Mouse (Mus musculus) cerebellum, postnatal 4 days (tissue): ENCODE results near the gene Foxp1.

Experiments
- DNase-seq, 2 experiments: peaks; one replicate each; pipeline ENCODE4 v3.0.0; 2022; ENCODE audit warnings: low spot score in 2 of 2, mixed read lengths in 1 of 2

Foxp1 gene

DNA sequence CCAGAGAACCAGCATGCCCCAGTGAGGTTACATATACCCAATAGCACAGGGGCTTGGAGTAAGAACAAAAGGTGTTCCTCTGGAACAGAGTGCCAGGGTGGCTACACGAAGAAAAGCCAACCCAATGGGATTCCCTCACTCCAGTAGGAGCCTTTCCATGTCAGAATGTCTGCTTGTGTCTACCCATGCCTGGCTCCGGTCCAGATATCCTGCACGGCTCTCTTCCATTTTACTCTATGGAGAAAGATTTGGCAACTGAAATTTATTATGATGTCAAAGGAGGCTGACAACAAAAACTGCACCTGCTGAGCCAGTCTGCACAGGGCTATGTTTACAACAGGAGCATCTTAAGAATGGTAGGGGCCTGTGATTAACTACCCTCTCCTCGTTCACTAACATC lies 233.3 kb downstream of the Foxp1 start:
- no peak for DNase-seq

GRCm38 (mm10) chr6:99285026-99285425 lies 237.5 kb downstream of the Foxp1 start:
- DNase-seq, result no peak

DNA sequence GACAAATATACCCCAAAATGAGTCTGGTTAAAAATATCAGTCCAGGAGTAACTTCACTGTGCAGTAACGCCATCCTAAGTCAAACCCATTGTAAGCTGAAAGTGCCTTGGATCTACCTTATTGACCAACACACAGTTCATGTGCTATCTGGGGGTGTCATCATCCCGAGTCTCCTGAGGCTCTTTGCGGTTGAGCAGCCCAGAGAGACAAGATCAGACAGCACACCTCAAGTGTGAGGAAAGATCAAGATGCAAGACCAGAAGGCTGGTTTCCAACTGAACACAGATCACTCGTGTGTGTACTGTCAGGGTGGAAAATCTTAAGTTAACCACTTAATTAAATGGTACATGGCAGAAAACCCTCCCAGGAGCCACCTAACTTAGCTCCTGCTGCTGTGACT lies 238.5 kb downstream of the Foxp1 start:
- no peak for DNase-seq

GRCm38 (mm10) chr6:99282866-99283657 lies 239.5 kb downstream of the Foxp1 start:
- DNase-seq, result no peak

- no peak for DNase-seq
These were observed 241.1 kb downstream of the Foxp1 start for GRCm38 (mm10) chr6:99281433-99281832.

DNA sequence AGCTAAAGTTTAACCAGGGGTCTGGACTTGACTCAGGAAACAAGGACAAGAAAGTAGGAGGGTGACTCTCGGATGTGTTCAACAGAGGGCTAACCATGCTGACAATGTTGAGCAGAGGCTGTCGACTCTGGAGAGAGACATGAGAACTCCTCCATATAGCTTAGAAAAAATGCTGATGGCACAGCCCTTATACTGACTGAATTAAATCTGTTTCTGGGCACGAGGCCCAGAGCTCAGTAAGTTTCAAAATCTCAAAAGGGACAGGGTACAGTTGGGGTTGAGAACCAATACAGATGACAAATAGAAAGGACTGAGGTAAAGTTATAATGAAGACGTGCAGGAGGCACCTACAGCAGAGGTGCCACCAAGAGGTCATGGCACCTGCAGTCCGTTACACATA lies 241.9 kb downstream of the Foxp1 start:
- DNase-seq, result no peak

GRCm38 (mm10) chr6:99277251-99277650 lies 245.3 kb downstream of the Foxp1 start:
- no peak for DNase-seq

DNA sequence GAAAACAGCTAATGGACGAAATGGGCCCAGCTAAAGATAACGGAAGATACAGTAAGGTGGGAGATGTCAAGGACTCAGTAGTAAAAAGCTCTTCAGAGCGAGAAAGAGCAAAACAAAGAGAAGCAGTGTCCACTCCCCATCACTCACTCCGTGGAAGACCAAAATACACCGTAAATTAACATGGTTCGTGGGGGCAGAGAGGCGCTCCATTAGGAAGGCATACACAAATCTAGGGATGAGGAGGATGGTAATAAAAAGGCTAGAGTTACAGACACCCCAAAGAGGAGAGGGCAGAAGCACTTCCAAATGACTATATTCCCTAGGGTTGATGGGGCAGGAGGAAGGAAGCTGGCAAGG lies 246.2 kb downstream of the Foxp1 start:
- no peak for DNase-seq

DNA sequence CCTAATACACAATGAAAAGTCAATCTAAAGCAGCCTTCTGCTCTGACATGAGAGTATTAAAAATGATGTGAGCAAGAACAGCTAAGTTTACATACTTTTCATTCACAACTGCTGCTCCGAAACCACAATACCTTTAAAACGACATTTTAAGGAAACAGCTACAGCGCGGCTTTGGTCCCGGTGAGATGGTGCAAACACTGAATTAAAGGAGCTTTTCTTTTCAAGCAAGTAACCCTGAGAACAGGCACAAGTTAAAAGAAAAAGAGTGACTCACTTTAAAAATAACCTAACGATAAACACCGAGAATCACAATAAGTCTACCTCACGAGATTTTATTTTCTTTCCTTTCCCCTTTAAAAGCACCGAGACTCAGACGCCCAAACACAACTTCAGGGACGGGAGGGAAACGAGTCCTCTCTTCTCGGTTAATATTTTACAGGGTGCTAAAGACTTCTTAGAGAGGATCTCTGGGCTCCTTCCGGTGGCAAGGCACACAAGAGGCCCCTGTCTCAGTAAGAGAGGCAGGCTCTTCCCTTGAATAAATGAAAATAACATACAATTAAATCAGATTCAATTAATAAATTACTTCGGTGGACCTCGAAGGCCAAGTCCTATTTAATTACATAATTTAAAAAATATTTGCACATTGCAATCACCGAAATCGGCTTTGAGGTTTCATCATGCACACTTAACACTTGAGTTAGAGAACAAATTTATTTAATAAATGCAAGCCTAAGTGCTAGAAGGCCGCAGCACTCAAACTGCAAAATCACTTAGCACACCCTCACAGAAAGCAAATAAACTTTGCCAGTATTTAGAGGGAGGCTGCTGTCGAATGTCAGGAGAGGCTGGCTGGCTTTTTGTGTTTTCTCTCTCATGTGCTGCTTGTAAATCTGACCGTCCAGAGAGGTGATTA lies 246.9 kb downstream of the Foxp1 start:
- no peak for DNase-seq

DNA sequence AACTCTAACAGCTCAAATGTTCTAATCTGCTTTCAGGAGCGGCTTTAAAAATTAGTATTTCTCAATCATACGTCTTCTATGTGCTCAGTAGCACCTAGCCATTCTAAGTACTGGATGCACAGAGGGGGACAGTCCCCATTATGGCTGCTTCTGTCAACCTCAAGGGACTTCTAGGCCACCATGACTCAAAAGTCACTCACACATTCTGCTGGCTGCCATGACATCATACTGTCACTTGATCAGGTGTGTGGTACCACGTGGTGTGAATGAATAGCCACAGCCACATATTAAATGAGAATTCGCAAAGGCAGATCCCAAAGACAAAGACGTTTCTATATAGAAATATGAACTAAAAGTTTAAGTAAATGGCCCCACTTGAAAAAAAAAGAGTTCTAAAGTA lies 247.9 kb downstream of the Foxp1 start:
- DNase-seq, result no peak

DNA sequence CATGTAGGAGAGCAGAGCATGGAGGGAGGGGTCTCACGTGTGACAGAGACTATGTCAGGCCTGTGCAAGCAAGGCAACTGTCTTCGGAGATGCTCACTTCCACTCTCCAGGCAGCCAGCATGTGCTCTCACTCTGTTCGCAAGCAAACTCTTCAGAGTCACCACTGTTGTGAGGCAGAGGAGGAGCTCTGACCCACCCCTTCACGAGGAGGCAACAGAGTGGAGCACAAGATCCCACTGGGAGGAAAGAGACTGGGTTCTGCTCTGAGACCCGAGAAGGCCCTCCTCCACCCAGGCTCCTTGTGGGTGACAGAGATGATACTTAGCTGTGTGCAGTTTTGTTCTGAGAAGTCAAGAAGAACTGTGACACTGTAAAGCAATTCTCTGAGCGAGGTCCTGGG lies 248.3 kb downstream of the Foxp1 start:
- DNase-seq, result no peak

GRCm38 (mm10) chr6:99273177-99273576 lies 249.3 kb downstream of the Foxp1 start:
- DNase-seq, result no peak

DNA sequence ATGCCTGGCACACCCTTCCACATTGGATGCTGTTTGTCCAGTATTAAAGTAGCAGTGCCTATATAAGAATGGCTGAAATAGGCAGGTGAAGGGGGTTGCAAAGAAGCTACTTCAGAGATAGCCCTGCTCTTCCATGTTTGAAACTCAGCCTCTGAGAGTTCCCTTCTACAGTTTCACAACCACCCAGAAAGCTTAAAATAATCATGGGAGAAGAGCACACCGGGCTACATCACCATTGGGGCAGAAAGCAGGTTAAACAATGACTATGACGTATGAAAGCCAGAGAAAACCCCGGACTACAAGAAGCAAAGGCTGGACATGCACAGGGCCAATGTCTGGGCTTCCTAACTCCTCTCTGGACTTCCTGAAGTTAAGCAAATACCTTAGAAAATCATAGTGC lies 250.3 kb downstream of the Foxp1 start:
- DNase-seq, result no peak

- DNase-seq, result no peak
These were observed 250.8 kb downstream of the Foxp1 start for GRCm38 (mm10) chr6:99271741-99272140.

DNA sequence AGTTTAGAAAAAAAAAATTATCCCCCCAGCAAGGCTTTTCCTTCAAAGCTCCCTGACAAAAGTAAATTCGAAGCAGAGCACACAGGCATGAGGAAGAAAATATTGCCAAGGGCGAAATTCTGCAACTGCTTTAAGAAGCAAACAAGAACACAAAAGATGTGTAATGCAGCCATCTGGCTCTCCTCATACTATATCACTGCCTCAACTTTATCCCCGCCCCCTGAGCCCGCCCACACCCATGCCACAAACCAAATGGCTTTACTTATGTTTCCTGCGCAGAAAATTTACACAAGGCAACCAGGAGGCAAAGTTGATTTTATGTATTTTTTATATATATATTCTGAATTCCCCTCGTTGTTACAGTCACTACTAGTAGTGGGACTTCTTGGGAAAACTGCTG lies 252.6 kb downstream of the Foxp1 start:
- no peak for DNase-seq

GRCm38 (mm10) chr6:99268171-99269061 lies 254.1 kb downstream of the Foxp1 start:
- DNase-seq, result no peak

GRCm38 (mm10) chr6:99265945-99266656 lies 256.4 kb downstream of the Foxp1 start:
- DNase-seq, result no peak

GRCm38 (mm10) chr6:99265173-99265572 lies 257.3 kb downstream of the Foxp1 start:
- no peak for DNase-seq

- no peak for DNase-seq
These were observed 258.1 kb downstream of the Foxp1 start for GRCm38 (mm10) chr6:99264192-99265093.

GRCm38 (mm10) chr6:99263886-99264185 lies 258.7 kb downstream of the Foxp1 start:
- no peak for DNase-seq
